Mouse (Mus musculus): Measurements from ENCODE around the gene Arhgap17.

GRCm38 (mm10) chr7:123367218-123368150 lies 2.2 kb downstream of the Arhgap17 start:
- TF ChIP-seq CTCF (IDR thresholded peaks at IDR 0.05; ENCODE audit: control insufficient read depth, insufficient read depth, insufficient replicate concordance, low read depth, low read length): no peak
- no peak for TF ChIP-seq POLR2A (IDR thresholded peaks at IDR 0.05; ENCODE audit: control insufficient read depth, low read depth, low read length)
